Mouse (Mus musculus): ENCODE measurements around the gene Nap1l1. TPM values are rescaled to one million over a fixed set of nuclear protein-coding genes. Genes with fewer than 3 reads are reported as not detected.

Gene Nap1l1
- polyA plus RNA-seq, 1 experiment from 2014 or later: 239 TPM

DNA sequence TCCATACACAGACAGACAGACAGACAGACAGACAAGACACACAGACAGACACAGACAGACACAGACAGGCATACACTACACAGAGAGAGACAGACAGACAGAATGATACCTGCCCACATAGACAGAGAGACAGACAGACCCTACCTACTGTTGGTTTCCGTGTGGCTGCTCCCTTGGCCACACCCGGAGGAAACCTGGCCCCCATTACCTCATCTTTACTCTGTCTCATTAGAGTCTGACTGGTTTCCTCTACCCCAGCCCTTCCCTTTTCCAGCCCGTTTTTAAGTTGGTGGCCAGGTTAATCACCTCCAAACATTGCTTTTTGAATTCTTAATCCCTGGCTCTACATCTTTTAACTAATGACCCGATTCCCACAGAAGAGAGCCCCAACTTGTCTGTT lies 55.3 kb downstream of the Nap1l1 start:
- Histone ChIP-seq H3K9ac (ENCODE audit: low read length) (no peak overlapping the region), H3K4me1 (replicated peaks; ENCODE audit: control insufficient read depth, insufficient read depth, low read length) (peaks cover 3% of the 10 kb centered on the region; the same call in 1 of the 2 replicates), H3K27ac (ENCODE audit: low read length) (no peak overlapping the region), H3K4me3 (ENCODE audit: low read length) (no peak overlapping the region), H3K9me3 (ENCODE audit: control insufficient read depth, low read length) (no peaks in the 10 kb centered on the region), H3K4me2 (ENCODE audit: low read depth, low read length) (no peak overlapping the region), H3K36me3 (ENCODE audit: control insufficient read depth, insufficient read depth, low read length) (no peaks in the 10 kb centered on the region), H3K27me3 (ENCODE audit: control insufficient read depth, insufficient read depth, low read depth, low read length) (no peaks in the 10 kb centered on the region)
- ATAC-seq (ENCODE audit: low read depth): no peak
- WGBS: 61% methylated on average over 4 of the region's 4 CpGs

DNA sequence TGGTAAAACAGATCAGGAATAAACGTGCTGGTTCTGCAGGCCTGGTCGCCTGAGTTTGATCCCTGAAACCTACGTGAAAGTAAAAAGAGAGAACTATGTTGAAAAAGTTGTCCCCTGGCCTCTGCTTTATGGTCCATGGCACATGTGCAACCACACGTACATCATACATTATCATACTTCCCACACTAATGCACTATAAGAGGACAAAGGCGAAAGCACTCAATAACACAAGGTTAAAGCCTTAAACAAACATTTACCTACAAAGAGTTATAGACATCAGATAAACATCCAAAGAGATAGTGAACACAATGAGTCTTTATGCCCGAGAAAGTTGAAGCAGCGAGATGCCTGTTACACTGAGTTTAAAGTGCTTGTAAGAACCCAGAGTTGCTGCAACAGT lies 57.4 kb downstream of the Nap1l1 start:
- no peak overlapping the region for H3K4me3 ChIP-seq (ENCODE audit: low read length)
- no peaks in the 10 kb centered on the region for H3K27me3 ChIP-seq (ENCODE audit: control insufficient read depth, insufficient read depth, low read depth, low read length)
- no peaks in the 10 kb centered on the region for H3K36me3 ChIP-seq (ENCODE audit: control insufficient read depth, insufficient read depth, low read length)
- H3K9ac ChIP-seq (ENCODE audit: low read length): no peak overlapping the region
- 60% methylated on average over 7 of the region's 7 CpGs for whole genome bisulfite sequencing
- H3K4me2 ChIP-seq (ENCODE audit: low read depth, low read length): no peak overlapping the region
- H3K9me3 ChIP-seq (ENCODE audit: control insufficient read depth, low read length): no peaks in the 10 kb centered on the region
- H3K27ac ChIP-seq (ENCODE audit: low read length): no peak overlapping the region
- no peak for ATAC-seq (ENCODE audit: low read depth)
- H3K4me1 ChIP-seq (replicated peaks; ENCODE audit: control insufficient read depth, insufficient read depth, low read length): peaks cover 12% of the 10 kb centered on the region

DNA sequence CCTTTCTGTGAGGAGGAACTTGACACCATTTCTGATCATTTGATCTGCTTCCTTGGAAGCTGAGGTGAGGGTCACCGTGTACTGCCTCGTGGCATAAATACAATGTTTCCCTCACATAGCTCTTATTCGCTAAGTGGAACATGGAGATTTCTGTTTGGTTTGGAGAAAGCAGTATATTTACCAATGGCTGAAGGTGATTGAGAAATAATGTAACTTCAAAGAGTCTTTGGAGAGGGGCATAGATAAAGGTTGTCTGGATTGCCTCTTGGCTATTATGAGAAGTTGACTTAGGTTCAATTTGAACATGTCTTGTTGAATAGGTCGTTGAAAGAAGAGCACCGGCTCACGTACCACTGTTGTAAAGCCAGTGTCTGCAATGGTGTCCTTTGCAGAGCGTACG lies 61.7 kb downstream of the Nap1l1 start:
- Histone ChIP-seq H3K36me3 (ENCODE audit: control insufficient read depth, insufficient read depth, low read length) (no peaks in the 10 kb centered on the region), H3K9me3 (ENCODE audit: control insufficient read depth, low read length) (no peaks in the 10 kb centered on the region), H3K4me2 (ENCODE audit: low read depth, low read length) (peak overlapping the region; percentile 8), H3K9ac (ENCODE audit: low read length) (no peak overlapping the region), H3K27me3 (ENCODE audit: control insufficient read depth, insufficient read depth, low read depth, low read length) (no peaks in the 10 kb centered on the region), H3K4me3 (ENCODE audit: low read length) (no peak overlapping the region), H3K4me1 (replicated peaks; ENCODE audit: control insufficient read depth, insufficient read depth, low read length) (peaks cover 24% of the 10 kb centered on the region), H3K27ac (ENCODE audit: low read length) (no peak overlapping the region; the same call in 1 of the 2 replicates)
- 50% methylated on average over 8 of the region's 8 CpGs for WGBS
- ATAC-seq (ENCODE audit: low read depth): peak; percentile 34

DNA sequence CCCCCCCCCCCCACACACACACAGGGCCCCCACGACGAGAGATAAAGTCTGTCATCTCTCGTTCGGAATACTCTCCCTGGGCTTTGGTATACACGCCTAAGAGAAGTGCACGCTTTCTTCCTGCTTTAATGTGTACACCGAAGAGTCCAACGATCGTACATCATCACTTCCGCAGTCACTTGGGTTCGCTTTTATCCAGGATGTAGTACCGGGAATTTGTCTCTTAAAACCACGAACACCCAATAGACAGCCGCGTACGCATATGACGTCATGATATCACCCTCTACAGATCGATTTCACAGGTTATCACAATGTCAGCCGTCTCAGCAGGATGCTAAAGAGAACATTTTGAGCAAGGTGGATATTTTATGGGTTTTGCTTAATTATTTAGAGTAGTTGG lies 64.4 kb downstream of the Nap1l1 start:
- H3K9me3 ChIP-seq (ENCODE audit: control insufficient read depth, low read length): no peaks in the 10 kb centered on the region
- no peaks in the 10 kb centered on the region for H3K36me3 ChIP-seq (ENCODE audit: control insufficient read depth, insufficient read depth, low read length)
- no peak overlapping the region for H3K27ac ChIP-seq (ENCODE audit: low read length)
- ATAC-seq (ENCODE audit: low read depth): no peak
- H3K4me1 ChIP-seq (replicated peaks; ENCODE audit: control insufficient read depth, insufficient read depth, low read length): peaks cover 29% of the 10 kb centered on the region
- H3K4me3 ChIP-seq (ENCODE audit: low read length): peak overlapping the region; percentile 28
- WGBS: 48% methylated on average over 19 of the region's 19 CpGs
- peak overlapping the region; percentile 21 for H3K9ac ChIP-seq (ENCODE audit: low read length)
- no peaks in the 10 kb centered on the region for H3K27me3 ChIP-seq (ENCODE audit: control insufficient read depth, insufficient read depth, low read depth, low read length)
- peak overlapping the region; percentile 47 for H3K4me2 ChIP-seq (ENCODE audit: low read depth, low read length)

DNA sequence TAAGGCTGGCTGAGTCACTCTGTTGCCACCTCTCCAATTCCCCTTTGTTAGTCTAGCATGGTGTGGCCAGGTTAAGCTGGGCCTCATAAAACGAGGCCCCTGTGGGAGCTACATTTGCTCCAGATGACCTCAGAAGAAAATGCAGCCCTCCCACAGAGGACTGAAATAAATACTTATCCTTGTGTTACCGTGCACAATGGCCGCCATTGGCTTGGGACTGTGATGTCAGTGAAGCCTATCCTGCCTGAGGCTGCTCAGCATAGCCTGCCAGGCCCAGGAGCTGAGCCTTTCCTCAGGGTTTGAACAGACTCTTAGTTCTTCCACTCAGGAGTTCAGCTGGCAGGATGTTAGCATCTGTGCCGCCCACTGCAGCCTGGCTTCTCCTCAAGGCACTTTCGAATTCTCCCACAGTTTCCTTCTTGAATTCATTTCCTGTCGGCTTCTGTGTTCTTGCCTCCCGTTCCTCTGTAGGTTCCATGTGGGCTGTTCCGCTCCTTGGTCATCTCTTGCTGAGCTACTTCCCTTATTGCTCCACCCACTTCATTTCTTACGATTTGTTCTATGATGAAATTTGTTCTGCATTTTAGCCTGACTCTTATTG lies 66.8 kb downstream of the Nap1l1 start:
- Histone ChIP-seq H3K9ac (ENCODE audit: low read length) (peak overlapping the region; percentile 47), H3K4me2 (ENCODE audit: low read depth, low read length) (peak overlapping the region; percentile 38), H3K4me1 (replicated peaks; ENCODE audit: control insufficient read depth, insufficient read depth, low read length) (peaks cover 31% of the 10 kb centered on the region), H3K27me3 (ENCODE audit: control insufficient read depth, insufficient read depth, low read depth, low read length) (no peaks in the 10 kb centered on the region), H3K4me3 (ENCODE audit: low read length) (no peak overlapping the region), H3K36me3 (ENCODE audit: control insufficient read depth, insufficient read depth, low read length) (no peaks in the 10 kb centered on the region), H3K9me3 (ENCODE audit: control insufficient read depth, low read length) (no peaks in the 10 kb centered on the region), H3K27ac (ENCODE audit: low read length) (peak overlapping the region; percentile 92)
- 21% methylated on average over 9 of the region's 9 CpGs for WGBS
- ATAC-seq (ENCODE audit: low read depth): peak; percentile 61

DNA sequence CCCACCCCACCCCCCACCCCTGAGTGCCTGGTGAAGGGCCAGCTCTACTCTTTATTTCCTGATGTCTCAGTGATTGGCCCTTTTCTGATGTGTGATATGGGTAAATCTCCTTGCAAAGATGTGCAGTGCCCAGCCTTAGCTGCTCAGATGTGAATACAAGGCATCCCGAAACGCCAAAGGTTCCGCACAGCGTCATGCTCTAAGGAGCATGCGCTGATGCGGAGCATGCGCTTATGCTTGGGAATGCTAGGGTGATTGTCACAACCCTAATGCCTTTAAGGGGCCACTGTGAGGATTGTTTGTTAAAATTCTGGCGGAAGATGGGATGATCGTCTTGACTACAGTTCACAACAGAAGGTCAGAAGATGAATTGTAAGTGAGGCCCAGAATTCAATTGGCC lies 67.7 kb downstream of the Nap1l1 start:
- ATAC-seq (ENCODE audit: low read depth): no peak
- WGBS: 84% methylated on average over 9 of the region's 9 CpGs
- no peak overlapping the region for H3K4me3 ChIP-seq (ENCODE audit: low read length)

DNA sequence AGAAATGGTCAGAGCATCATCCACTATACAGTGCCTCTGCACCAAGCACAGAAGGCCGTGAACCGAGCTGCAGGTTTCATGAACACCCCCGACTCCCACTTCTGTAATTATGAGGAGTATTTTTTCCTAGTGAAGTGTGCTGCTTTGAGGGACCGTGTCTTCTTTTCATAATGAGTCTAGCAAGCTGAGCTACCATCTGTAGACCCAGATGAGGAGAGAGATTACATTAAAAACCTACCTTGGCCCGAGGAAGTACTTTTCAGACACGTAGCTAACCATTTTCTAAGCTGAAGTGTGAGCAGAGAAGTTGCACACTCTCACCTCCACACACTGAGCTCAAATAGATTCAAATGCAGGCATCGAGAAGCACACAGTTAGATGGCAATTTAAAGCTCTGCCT lies 70.1 kb downstream of the Nap1l1 start:
- no peaks in the 10 kb centered on the region for H3K27me3 ChIP-seq (ENCODE audit: control insufficient read depth, insufficient read depth, low read depth, low read length)
- no peak overlapping the region for H3K4me2 ChIP-seq (ENCODE audit: low read depth, low read length)
- H3K9me3 ChIP-seq (ENCODE audit: control insufficient read depth, low read length): no peaks in the 10 kb centered on the region
- ATAC-seq (ENCODE audit: low read depth): no peak
- no peak overlapping the region for H3K9ac ChIP-seq (ENCODE audit: low read length)
- H3K4me3 ChIP-seq (ENCODE audit: low read length): no peak overlapping the region
- peaks cover 28% of the 10 kb centered on the region for H3K4me1 ChIP-seq (replicated peaks; ENCODE audit: control insufficient read depth, insufficient read depth, low read length)
- 74% methylated on average over 7 of the region's 7 CpGs for WGBS
- H3K27ac ChIP-seq (ENCODE audit: low read length): 0 out of 2 replicates have a peak overlapping the region, but pooled peaks have one; percentile 32
- H3K36me3 ChIP-seq (ENCODE audit: control insufficient read depth, insufficient read depth, low read length): no peaks in the 10 kb centered on the region

More for the DNA sequence above, 67.7 kb downstream of the Nap1l1 start:
- no peak overlapping the region for H3K4me2 ChIP-seq (ENCODE audit: low read depth, low read length)
- peak overlapping the region; percentile 92; the same call in 1 of the 2 replicates for H3K27ac ChIP-seq (ENCODE audit: low read length)
- H3K9me3 ChIP-seq (ENCODE audit: control insufficient read depth, low read length): no peaks in the 10 kb centered on the region
- no peaks in the 10 kb centered on the region for H3K27me3 ChIP-seq (ENCODE audit: control insufficient read depth, insufficient read depth, low read depth, low read length)
- no peaks in the 10 kb centered on the region for H3K36me3 ChIP-seq (ENCODE audit: control insufficient read depth, insufficient read depth, low read length)
- H3K4me1 ChIP-seq (replicated peaks; ENCODE audit: control insufficient read depth, insufficient read depth, low read length): peaks cover 31% of the 10 kb centered on the region
- no peak overlapping the region for H3K9ac ChIP-seq (ENCODE audit: low read length)

DNA sequence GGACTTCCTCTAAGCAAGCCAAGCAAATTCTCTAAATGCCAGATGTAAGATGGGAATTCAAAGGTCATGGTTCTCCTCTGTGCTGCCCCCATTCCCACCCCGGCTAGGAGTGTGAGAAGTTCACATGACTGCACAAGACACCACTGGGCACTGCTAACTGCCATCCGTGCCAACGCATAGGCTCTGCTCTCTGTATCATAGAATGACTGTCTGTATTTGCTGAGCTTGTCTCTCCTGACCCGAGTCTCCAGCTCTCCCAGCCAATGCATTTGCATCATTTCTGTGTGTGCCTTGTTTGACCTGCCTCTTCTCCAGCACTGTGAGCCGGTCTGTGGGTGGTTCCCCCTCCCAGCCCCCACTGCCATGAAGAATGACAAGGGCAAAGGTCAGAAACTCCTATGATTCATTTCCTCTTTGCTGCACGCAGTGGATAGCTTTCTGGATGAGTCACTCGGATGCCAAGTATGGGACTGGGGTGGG lies 70.8 kb downstream of the Nap1l1 start:
- H3K4me3 ChIP-seq (ENCODE audit: low read length): no peak overlapping the region
- H3K4me2 ChIP-seq (ENCODE audit: low read depth, low read length): no peak overlapping the region
- H3K27me3 ChIP-seq (ENCODE audit: control insufficient read depth, insufficient read depth, low read depth, low read length): no peaks in the 10 kb centered on the region
- H3K9ac ChIP-seq (ENCODE audit: low read length): no peak overlapping the region
- peak overlapping the region; percentile 32 for H3K27ac ChIP-seq (ENCODE audit: low read length)
- H3K36me3 ChIP-seq (ENCODE audit: control insufficient read depth, insufficient read depth, low read length): no peaks in the 10 kb centered on the region
- peak; percentile 51 for ATAC-seq (ENCODE audit: low read depth)
- H3K4me1 ChIP-seq (replicated peaks; ENCODE audit: control insufficient read depth, insufficient read depth, low read length): peaks cover 28% of the 10 kb centered on the region
- WGBS: 18% methylated on average over 7 of the region's 7 CpGs
- no peaks in the 10 kb centered on the region for H3K9me3 ChIP-seq (ENCODE audit: control insufficient read depth, low read length)

DNA sequence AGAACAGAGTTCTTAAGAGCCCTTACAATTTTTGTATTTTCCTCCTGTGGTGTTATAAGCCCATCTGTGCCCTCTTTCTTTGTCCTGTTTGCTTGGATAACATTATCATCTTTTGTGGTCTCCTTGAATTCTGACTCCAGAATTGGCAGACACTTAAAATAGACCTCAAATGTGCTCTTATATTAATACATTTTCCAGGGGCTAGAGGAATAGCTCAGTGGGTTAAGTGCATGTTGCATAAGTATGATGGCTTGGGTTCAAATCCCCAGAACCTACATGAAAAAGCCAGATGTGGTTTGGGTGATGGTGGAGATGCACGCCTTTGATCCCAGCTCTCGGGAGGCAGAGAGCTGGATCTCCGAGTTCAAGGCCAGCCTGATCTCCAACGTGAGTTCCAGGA lies 71.3 kb downstream of the Nap1l1 start:
- ATAC-seq (ENCODE audit: low read depth): no peak
- Histone ChIP-seq H3K4me2 (ENCODE audit: low read depth, low read length) (no peak overlapping the region), H3K9ac (ENCODE audit: low read length) (no peak overlapping the region), H3K27ac (ENCODE audit: low read length) (no peak overlapping the region; the same call in 1 of the 2 replicates), H3K9me3 (ENCODE audit: control insufficient read depth, low read length) (no peaks in the 10 kb centered on the region), H3K4me3 (ENCODE audit: low read length) (no peak overlapping the region), H3K27me3 (ENCODE audit: control insufficient read depth, insufficient read depth, low read depth, low read length) (no peaks in the 10 kb centered on the region), H3K4me1 (replicated peaks; ENCODE audit: control insufficient read depth, insufficient read depth, low read length) (peaks cover 23% of the 10 kb centered on the region), H3K36me3 (ENCODE audit: control insufficient read depth, insufficient read depth, low read length) (no peaks in the 10 kb centered on the region)
- 71% methylated on average over 4 of the region's 4 CpGs for whole genome bisulfite sequencing

Measured in lung, embryonic 16.5 days (tissue).